Mouse (Mus musculus) adrenal gland, adult 18-20 months (tissue): ENCODE measurements around the gene Hyal1. TPM values are rescaled to one million over a fixed set of nuclear protein-coding genes. Genes with fewer than 3 reads are reported as not detected.
A peak's percentile ranks its signal among the peaks of the same experiment; 100 is the strongest.
"Not testable (repeated sequence)": the region's sequence is repeated elsewhere in the genome, so short reads cannot be mapped to it uniquely, and the experiment has no call there.

ENCODE experiments used
- DNase-seq, 2 experiments: peaks; one replicate each; pipeline ENCODE4 v3.0.0; 2021 to 2022; ENCODE audit warnings: low spot score in 2 of 2
- total RNA-seq, 2 experiments: library from RNA; stranded (reverse); gene quantifications; 1 replicate in 1 of 2; 2 replicates in 1 of 2; pipeline ENCODE4 v1.2.3; 2021

The Hyal1 gene
- total RNA-seq, 2 experiments from 2014 or later = 9.2 to 15.7 TPM

DNA sequence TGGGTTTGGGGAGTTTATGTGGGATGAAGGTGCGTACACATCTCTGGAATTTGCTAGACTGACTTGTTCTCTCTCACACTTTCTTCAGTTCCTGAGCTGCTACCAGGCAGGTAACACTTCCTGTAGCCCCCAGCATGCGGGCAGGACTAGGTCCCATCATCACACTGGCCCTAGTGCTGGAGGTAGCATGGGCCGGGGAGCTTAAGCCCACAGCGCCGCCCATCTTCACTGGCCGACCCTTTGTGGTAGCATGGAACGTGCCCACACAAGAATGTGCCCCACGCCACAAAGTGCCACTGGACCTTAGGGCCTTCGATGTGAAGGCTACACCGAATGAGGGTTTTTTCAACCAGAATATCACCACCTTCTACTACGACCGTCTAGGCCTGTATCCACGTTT, 6.7 kb upstream of the Hyal1 start:
- DNase-seq = no peak

- no peak for DNase-seq
Measured at GRCm38 (mm10) chr9:107570845-107571244, 5.9 kb upstream of the Hyal1 start.

DNA sequence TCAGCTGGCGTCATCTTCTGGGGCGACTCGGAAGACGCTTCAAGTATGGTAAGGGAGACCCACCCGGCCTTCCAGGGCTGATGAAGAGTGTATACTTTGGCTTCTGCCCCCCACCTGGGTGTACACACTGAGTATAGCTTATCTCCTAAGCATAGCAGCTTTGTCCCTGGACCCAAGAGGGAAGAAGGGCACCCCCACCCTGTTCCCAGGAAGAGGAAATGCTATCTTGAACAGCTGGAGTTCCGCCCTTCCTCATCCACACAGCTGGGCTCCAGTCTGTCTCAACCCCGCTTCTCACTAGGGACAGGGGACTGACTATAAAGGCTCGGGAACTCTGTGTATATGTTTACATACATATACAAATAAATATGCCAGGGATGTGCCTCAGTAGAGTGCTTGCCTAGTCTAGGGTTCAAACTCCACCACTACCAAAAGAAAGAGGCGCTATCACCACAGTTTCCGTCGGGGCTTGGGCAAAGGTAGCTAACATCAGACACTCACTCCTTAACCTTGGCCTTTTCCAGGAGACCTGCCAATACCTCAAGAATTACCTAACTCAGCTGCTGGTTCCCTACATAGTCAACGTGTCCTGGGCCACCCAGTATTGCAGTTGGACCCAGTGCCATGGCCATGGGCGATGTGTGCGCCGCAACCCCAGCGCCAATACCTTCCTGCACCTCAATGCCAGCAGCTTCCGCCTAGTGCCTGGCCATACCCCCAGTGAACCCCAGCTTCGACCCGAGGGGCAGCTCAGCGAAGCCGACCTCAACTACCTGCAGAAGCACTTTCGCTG, 5.0 kb upstream of the Hyal1 start:
- DNase-seq = no peak

- DNase-seq = no peak
Measured at GRCm38 (mm10) chr9:107572327-107572662, 4.4 kb upstream of the Hyal1 start.

DNA sequence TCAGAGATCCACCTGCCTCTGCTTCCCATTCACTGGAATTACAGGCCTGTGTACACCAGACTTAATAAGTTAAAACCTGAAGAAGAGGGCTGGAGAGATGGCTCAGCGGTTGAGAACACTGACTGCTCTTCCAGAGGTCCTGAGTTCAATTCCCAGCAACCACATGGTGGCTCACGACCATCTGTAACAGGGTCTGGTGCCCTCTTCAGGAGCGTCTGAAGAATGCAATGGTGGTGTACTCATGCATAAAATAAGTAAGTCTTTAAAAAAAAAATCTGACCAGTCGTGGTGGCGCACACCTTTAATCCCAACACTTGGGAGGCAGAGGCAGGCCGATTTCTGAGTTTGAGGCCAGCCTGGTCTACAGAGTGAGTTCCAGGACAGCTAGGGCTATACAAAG, 3.0 kb upstream of the Hyal1 start:
- DNase-seq = not testable (repeated sequence)

GRCm38 (mm10) chr9:107575579-107576356, 959 bp upstream of the Hyal1 start:
- DNase-seq = no peak

GRCm38 (mm10) chr9:107577871-107578270, 1.1 kb downstream of the Hyal1 start:
- DNase-seq = no peak

DNA sequence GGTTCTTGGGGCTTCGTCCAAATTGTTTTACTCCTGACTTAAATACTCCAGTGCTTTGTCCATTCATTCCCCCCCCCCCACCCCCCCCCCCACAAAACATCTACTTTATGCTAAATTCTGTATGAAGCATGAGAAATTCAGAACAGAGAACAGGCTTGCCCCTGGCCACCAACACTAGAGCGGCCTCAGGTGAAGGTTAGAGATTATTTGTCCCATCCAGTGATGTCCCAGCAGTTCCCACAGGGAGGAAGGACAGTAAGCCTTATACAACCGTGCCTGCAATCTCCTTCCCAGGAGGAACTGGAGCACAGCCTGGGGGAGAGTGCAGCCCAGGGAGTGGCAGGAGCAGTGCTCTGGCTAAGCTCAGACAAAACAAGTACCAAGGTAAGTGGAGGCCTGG, 1.9 kb downstream of the Hyal1 start, which contains the start of gene Naa80:
Gene Naa80 (plus strand): TSS at position 301 of the 400 bp plus-strand sequence.
- DNase-seq = no peak

- no peak for DNase-seq
Measured at GRCm38 (mm10) chr9:107579023-107579900, 2.5 kb downstream of the Hyal1 start.

DNA sequence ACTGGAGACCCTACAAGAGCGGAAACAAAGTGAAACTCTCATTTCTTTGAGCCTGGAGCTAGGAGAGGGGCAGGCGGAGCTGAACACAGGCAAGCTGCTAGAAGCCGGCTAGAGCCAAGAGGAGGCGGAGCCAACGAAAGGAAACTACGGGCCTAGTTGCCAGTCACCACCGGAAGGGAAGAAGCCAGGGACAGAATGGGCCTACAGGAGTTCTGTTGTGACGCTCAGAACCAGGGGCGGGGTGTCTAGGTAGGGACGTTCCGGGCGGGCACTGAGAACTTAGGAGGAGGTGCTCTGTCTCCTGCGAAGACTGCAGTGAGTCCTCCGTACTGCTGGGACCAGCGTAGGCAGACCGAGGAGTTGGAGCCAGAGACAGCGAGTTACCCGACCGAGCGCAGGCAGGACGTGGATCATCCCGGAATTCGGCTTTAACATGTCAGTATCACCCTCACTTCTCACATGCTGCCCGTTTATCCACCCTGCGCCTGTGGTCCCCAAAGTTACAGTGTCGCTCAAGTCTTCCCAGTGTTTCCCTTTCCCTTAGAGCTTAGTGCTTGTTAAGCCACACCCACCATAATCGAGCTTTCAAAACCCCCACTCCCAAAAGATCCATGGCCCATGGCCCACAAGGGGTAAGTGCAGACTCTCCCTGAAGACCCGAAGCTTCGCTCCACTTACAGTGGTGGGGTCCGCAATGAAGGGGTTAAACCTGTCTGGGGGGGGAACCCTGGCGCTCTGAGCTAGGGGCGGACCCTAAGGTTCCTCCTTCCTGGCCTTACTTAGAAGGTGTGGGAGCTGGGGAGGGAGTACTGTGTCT, 4.0 kb downstream of the Hyal1 start, which contains the start of gene Hyal3:
Gene Hyal3 (plus strand): TSS at position 318 of the 817 bp plus-strand sequence.
- DNase-seq = peak; percentile 76 to 80

GRCm38 (mm10) chr9:107581584-107581983, 4.9 kb downstream of the Hyal1 start:
- DNase-seq = no peak

GRCm38 (mm10) chr9:107582509-107583062, 5.9 kb downstream of the Hyal1 start:
- DNase-seq = no peak

GRCm38 (mm10) chr9:107583174-107583573, 6.4 kb downstream of the Hyal1 start:
- DNase-seq = no peak

DNA sequence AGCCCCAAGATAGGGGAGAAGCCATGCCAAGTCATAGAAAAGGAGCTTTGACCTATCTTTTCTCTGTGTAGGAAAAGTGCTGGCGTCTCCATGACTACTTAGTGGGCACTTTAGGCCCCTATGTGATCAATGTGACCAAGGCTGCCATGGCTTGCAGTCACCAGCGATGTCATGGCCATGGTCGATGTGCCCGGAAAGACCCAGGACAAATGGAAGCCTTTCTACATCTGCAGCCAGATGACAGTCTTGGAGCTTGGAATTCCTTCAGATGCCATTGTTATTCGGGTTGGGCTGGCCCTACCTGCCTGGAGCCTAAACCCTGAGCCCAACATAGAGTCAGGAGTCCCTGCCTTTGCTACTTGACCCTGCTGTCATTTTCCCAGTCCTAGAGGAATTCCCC, 9.8 kb downstream of the Hyal1 start:
- no peak for DNase-seq

- DNase-seq = peak; percentile 86
Measured at GRCm38 (mm10) chr9:107586974-107587832, 10.5 kb downstream of the Hyal1 start, which contains the start of gene Ifrd2. Gene Ifrd2, plus strand, starts transcription at chr9:107587642.

GRCm38 (mm10) chr9:107587833-107588639, 11.3 kb downstream of the Hyal1 start:
- DNase-seq = no peak

- no peak for DNase-seq
Measured at GRCm38 (mm10) chr9:107590058-107590772, 13.5 kb downstream of the Hyal1 start.

DNA sequence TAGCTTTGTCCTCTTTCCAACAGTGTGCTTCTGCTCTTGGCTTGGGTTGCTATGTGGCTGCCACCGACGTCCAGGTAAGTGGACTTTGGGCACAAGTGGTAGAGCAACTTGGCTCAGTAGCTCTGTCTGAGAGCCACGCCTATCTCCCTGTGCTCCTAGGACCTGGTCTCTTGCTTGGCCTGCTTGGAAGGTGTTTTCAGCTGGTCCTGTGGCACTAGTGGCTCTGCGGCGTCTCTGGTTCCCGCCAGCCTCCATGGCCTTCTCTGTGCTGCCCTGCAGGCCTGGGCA, 14.0 kb downstream of the Hyal1 start:
- no peak for DNase-seq
